Mouse (Mus musculus): ENCODE measurements around the gene Itga1.

GRCm38 (mm10) chr13:115099381-115099780 lies 2.4 kb downstream of the Itga1 start:
- no peak for TF ChIP-seq POLR2A (IDR thresholded peaks at IDR 0.05; ENCODE audit: control insufficient read depth, low read depth, low read length)
- no peak for TF ChIP-seq CTCF (IDR thresholded peaks at IDR 0.05; ENCODE audit: control insufficient read depth, insufficient read depth, insufficient replicate concordance, low read depth, low read length)

All from testis, adult 2 months (tissue).